Mouse (Mus musculus): ENCODE data around the gene Daam1.

The Daam1 gene

DNA sequence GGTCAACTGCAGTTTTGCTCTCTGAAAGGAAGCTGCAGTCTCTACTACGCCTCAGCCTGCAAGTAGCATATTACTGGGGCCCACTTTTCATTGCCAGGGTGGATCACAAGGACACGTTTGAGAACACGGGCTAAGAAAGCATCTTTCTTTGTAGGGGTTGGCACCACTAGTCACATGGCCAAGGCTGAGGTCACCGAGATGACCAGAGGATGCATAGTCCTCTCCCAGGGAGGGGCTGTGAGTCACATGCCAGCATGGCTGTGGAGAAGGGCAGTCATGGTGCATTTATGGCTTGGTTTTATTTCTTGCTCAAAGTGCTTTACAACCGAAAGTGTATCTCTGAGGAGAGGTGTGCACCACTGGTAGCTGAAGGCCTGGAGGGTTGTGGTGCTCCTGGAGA is 67.4 kb downstream of the Daam1 start:
- DNase-seq (ENCODE audit: low spot score in 2 of 2), result no peak

DNA sequence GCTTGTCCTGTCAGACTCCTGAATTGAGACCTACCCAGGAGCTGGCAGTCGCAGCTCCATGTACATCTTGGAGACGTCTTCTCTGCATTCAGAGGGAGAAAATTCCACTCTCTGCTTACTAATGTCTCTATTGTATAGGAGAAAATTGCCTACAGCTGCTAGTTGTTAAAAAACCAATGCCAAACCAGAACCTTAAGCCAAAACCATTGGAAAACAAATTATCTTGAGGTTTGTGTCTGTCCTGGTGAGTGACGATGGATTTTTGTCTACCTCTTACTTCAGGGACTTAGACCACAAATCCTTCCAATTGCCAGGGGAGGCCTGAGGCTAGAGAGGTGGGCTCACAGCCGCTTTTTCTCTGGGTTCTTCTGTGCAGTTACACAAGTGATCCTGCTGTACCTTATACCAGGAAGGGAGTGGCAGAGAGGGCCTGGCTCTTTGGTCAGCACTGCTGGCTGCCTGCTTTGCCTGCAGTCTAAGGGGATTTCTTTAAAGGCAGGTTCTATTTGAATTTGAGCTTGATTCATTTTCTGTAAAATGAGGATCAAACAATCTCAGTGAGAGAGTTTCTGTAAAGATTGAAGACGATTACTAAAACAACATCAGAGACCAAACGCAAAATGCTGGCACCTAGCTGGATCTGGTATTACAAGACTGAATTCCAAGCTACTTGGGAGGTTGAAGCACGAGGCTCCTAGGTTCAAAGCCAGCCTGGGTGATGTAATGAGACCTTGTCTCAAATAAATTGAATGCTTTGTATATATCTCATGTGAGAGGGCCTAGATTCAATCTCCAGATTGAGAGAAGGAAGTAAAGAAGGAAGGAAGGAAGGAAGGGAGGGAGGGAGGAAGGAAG is 68.0 kb downstream of the Daam1 start:
- no peak for DNase-seq (ENCODE audit: low spot score in 2 of 2)

GRCm38 (mm10) chr12:71899566-71899965 is 68.7 kb downstream of the Daam1 start:
- no peak for DNase-seq (ENCODE audit: low spot score in 2 of 2)

GRCm38 (mm10) chr12:71901211-71901610 is 70.3 kb downstream of the Daam1 start:
- no peak for DNase-seq (ENCODE audit: low spot score in 2 of 2)

DNA sequence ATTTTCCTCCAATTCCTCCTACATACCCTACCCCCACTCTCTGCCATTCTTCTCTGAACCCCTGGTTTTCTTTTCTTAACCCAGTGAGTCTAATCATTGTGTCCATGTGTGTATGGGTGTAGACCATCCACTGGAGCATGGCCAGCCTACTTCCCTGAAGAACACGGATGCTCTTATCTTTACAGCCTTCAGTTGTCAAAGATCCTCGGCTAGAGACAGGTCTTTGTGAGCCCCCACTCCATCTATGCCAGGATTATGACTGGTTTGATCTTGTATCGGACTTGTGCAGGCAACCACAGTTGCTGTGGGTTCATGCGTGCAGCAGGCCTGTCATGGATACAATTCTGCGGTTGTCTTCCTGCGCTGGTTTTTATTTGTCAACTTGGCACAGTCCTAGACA is 71.0 kb downstream of the Daam1 start:
- DNase-seq (ENCODE audit: low spot score in 2 of 2), result no peak

- no peak for DNase-seq (ENCODE audit: low spot score in 2 of 2)
Observed at GRCm38 (mm10) chr12:71902317-71902716, 71.4 kb downstream of the Daam1 start.

DNA sequence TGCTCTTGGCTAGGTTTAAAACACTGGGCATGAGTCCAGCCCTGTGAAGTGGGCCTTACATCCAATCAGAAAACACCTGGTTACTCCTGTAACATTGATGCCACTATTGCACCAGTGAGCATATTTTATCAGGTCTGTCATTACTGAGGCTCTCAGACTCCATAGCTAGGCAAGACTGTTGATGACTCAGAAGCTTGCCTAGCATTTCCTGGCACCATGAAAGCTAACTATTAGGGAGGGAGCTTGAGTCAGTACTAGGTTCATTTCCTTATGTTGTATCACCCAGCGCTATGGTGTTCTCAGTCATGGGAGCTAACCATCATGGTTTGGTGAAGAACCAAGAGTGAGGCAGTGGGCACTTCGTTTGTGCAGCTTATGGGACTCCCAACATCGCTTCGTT is 72.3 kb downstream of the Daam1 start:
- DNase-seq (ENCODE audit: low spot score in 2 of 2), result no peak

DNA sequence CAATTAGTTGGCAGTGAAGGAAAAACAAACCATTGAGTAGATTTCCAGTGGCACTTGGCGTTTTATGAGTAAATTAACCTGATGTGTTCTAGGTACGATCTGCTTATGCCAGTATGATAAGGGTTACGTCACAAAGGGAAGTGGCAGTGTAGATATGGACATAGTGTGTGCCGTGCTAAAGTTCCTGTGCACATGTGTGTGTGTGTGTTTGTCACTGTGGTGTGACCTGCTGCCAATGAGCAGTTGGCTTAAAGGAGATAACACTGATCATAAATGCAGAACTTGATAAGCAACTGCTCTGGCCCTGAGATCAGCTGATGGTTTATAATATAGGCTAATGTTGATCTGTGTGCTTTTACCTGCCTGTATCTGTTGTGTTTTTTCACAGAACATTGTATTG is 73.4 kb downstream of the Daam1 start:
- no peak for DNase-seq (ENCODE audit: low spot score in 2 of 2)

DNA sequence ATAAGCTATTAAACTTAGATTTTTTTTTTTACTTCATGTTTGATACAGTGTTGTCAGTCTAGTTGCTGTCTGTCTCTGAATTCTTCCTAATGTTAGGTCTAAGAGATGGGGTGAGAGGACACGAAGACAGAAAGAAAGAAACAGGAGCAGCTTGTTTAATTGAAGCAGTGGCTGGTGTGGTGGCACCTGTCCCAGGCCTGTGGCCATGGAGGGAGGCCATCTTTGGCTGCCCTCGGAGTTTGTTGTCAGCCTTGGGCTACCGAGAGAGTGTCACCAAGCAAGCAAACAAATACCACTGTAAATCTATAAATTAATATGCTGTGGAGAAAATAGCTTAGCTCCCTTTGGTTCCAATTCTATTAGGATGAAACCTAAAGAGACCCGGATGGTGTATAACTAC is 74.0 kb downstream of the Daam1 start:
- no peak for DNase-seq (ENCODE audit: low spot score in 2 of 2)

- no peak for DNase-seq (ENCODE audit: low spot score in 2 of 2)
Observed at GRCm38 (mm10) chr12:71905640-71906320, 74.9 kb downstream of the Daam1 start.

DNA sequence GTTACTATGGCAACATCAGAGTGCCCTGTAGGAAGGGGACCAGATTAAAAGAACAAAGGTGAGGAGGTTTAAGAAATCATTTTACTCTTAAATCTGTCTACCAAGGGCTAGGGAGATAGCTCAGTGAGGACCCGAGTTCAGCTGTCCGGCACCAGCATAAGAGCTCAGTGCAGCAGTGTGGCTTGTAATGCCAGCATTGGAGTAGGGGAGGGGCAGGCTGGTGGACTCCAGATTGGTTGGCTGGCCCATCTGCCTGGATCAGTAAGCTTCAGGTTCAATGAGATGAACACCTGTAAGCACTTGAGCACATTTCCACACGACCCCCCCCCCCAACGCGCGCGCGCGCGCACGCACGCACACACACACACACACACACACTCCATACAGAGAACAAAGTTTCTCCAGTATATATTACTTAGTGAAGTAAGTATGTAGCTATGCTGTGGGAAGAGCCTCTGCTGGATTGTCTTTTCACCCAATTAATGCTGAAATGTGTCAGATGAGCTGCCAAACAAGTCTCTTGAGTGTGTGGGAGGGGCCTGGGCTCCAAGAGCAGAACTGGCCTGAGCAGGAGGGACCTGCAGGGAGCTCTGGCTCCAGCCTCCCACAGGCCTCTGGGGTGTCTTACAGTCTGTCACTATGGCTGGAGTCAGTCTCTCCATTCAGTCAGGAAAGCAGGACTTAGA is 75.8 kb downstream of the Daam1 start:
- no peak for DNase-seq (ENCODE audit: low spot score in 2 of 2)

DNA sequence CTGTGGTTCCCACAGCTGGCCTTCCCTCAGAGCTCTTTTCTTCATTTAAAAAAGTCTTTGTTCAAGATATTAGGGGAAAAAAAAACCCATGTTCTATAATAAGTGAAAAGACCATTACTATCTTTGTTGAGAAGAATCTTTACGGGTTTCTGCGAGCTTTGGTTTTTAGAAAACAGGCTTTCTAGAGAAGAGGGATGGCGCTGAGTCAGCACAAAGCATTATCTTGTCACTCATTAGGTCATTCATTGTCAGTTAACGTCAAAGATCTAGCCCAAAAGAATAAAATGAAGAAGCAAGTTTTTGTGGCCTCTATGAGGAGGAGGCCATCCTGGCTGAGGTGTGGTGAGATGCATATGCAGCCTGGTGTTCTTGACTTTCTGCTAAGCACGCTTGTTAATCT is 78.1 kb downstream of the Daam1 start:
- DNase-seq (ENCODE audit: low spot score in 2 of 2), result no peak

DNA sequence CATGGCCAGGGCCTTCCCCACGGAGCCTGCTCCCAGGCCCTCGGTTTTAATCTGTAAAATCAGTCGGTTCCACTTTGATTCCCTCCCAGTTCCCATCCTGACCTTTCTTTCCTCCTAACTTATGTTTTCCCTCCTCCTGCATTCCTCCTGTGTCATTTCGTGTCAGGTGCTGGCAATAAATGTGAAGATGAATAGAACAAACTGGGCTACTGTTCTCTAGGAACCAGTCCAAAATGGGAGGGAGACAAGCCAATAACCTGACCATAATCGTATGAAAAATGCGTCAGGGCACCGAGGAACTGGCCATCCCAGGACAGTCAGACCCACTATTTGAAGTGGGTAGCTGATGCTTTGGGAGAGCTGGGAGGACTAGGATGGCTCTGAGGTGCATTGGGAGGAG is 79.4 kb downstream of the Daam1 start:
- no peak for DNase-seq (ENCODE audit: low spot score in 2 of 2)

GRCm38 (mm10) chr12:71912262-71912661 is 81.4 kb downstream of the Daam1 start:
- no peak for DNase-seq (ENCODE audit: low spot score in 2 of 2)

DNA sequence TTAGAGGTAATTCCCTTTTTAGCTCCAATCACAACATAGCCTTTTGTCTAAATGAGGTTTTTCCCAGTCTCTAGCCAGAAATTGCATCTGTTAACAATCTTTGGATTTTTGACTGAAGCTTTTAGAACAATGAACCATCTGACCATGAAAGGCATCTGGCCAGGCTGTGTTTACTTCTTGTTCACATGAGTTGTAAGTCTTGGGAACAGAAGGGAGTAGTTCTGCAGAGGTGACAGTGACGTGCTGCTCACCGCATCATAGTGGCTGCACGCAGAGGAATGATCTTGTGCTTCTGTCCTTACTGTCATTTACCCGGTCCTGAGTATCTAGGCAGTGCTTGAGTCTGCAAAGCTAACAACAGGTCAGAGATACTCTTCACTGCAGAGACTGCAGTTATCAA is 88.3 kb downstream of the Daam1 start:
- no peak for DNase-seq (ENCODE audit: low spot score in 2 of 2)

GRCm38 (mm10) chr12:71919962-71920361 is 89.1 kb downstream of the Daam1 start:
- no peak for DNase-seq (ENCODE audit: low spot score in 2 of 2)

- DNase-seq (ENCODE audit: low spot score in 2 of 2), result no peak
Observed at GRCm38 (mm10) chr12:71922827-71923381, 92.0 kb downstream of the Daam1 start.

GRCm38 (mm10) chr12:71924978-71925529 is 94.2 kb downstream of the Daam1 start:
- no peak for DNase-seq (ENCODE audit: low spot score in 2 of 2)

DNA sequence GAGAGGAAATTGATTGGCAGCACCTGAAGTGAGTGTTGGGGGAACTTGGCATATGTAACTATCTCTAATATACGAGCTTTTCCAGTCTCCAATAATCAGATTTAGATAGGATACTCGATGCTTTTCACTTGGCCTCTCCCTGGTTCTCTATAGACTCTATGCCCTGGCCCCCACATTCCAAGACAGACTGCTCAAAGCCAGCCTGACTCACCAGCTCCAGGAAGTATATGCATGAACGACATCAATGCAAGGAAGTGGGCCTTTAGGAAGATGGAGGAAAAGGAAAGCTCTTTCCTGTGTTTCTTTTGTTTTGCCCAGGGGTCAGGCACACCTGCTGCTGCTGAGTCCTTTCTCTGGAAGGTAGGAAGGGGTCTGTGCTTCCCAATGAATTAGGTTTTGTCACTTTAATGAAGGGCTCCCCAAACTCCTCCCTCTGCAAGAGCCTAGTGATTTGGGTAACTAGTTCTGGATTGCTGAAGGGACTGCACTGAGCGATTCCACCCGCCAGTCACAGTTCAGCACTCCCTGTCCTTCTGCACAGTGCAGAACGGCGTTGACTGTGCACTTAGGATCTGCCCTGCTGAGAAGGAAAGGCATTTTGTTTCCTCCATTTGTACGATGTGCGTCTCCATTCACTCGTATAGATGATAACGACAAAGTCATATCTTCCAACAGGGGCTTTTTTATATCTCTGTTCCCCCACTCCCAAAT is 95.3 kb downstream of the Daam1 start:
- no peak for DNase-seq (ENCODE audit: low spot score in 2 of 2)

DNA sequence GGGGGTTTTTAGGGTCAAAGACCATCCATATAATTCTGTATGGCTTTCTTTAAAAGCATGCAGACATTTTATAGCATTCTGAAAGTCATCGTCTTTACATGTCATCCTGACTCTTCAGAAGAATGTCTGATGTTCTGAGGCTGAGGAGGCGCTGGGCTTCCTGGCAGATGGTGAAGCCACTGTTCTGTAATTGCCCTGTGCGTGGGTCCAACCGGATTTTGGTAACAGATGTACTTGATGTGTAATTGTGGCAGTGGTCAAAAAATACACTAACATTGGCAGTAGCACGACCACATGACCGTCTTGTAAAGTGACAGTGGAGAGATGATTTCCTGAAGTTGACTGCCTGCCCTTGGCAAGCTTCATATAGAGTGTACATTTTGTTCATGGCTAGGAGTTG is 97.2 kb downstream of the Daam1 start:
- DNase-seq (ENCODE audit: low spot score in 2 of 2), result no peak

DNA sequence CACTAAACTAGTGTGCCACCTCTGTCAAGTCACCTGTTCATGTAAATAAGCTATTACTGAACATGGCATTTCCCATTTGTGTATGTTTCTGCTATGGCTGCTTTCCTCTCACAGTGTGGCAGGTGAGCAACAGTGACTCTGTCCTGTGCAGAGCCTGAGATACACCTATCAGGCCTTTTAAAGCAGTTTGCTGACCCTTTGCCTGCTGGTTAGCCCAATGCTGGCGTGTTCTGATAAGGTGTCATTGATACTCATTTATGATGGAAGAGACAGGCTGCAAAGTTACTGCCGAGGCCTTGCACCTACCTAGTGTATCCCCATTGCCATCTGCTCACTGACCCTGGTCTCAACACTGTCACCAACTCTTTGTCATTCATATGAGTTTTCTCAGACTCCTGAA is 99.0 kb downstream of the Daam1 start:
- DNase-seq (ENCODE audit: low spot score in 2 of 2), result no peak

Measured in spleen, postnatal 4 days (tissue).